30 mouse cellular contexts compared by ENCODE assay signal in genomic region chr12:40657229-40657885, GRCm38 (mm10).
DNase-seq lines count a peak whose midpoint lies in the region; ATAC-seq and TF ChIP-seq lines count a peak whose summit lies in the region.
"Had no signal": no experiment of that assay in that cellular context is flagged by ENCODE, and none has a peak within 500 bp of the region (broad histone marks: within the 10 kb centered on the region; RNA-seq: fewer than 3 reads in every experiment).

No protein-coding gene starts in this region.

- no peak for TF ChIP-seq CTCF in brain, embryonic 14.5 days (IDR thresholded peaks at IDR 0.05; ENCODE audit: borderline replicate concordance, extremely low read depth, insufficient read depth, insufficient read length)

- TF ChIP-seq POLR2A in brain, embryonic 14.5 days (IDR thresholded peaks at IDR 0.05; ENCODE audit: borderline replicate concordance, extremely low read depth, insufficient read depth, insufficient read length, poor library complexity, severe bottlenecking), result no peak

- no peak overlapping the region for H3K9ac ChIP-seq in hindbrain, embryonic 16.5 days (ENCODE audit: low read depth, low read length)
- H3K9ac ChIP-seq in hindbrain, embryonic 11.5 days (ENCODE audit: low read depth, low read length), result no peak overlapping the region
- no peak overlapping the region for H3K9ac ChIP-seq in neural tube, embryonic 13.5 days
- H3K9ac ChIP-seq in neural tube, embryonic 15.5 days (replicated peaks), result no peak overlapping the region
- H3K9ac ChIP-seq: embryonic facial prominence, embryonic 13.5 days; heart, embryonic 15.5 days; intestine, embryonic 15.5 days; limb, embryonic 15.5 days; liver, embryonic 14.5 days had no signal

- no peaks in the 10 kb centered on the region for H3K27me3 ChIP-seq in hindbrain, embryonic 16.5 days (replicated peaks; ENCODE audit: control insufficient read depth, insufficient read depth, low read length)
- H3K27me3 ChIP-seq in hindbrain, embryonic 11.5 days (ENCODE audit: control insufficient read depth, insufficient read depth, low read length), result no peaks in the 10 kb centered on the region
- H3K27me3 ChIP-seq in neural tube, embryonic 13.5 days, result no peaks in the 10 kb centered on the region
- H3K27me3 ChIP-seq in neural tube, embryonic 15.5 days (replicated peaks), result no peaks in the 10 kb centered on the region
- H3K27me3 ChIP-seq: embryonic facial prominence, embryonic 13.5 days; heart, embryonic 15.5 days; intestine, embryonic 15.5 days; limb, embryonic 15.5 days had no signal

- 52% methylated on average over 4 of the region's 4 CpGs for WGBS in hindbrain, embryonic 16.5 days
- 77% methylated on average over 4 of the region's 4 CpGs for WGBS in hindbrain, embryonic 11.5 days
- WGBS in neural tube, embryonic 13.5 days, result 52% methylated on average over 4 of the region's 4 CpGs
- 57% methylated on average over 4 of the region's 4 CpGs for WGBS in neural tube, embryonic 15.5 days

- no peak overlapping the region for H3K4me2 ChIP-seq in hindbrain, embryonic 16.5 days (ENCODE audit: low read length)
- no peak overlapping the region for H3K4me2 ChIP-seq in hindbrain, embryonic 11.5 days (replicated peaks; ENCODE audit: low read depth, low read length)
- no peak overlapping the region for H3K4me2 ChIP-seq in neural tube, embryonic 13.5 days
- H3K4me2 ChIP-seq in neural tube, embryonic 15.5 days, result no peak overlapping the region
- H3K4me2 ChIP-seq: embryonic facial prominence, embryonic 13.5 days; heart, embryonic 15.5 days; intestine, embryonic 15.5 days; limb, embryonic 15.5 days had no signal

- no peaks in the 10 kb centered on the region for H3K9me3 ChIP-seq in hindbrain, embryonic 16.5 days (ENCODE audit: control insufficient read depth, low read length)
- H3K9me3 ChIP-seq in hindbrain, embryonic 11.5 days (ENCODE audit: control insufficient read depth, low read length), result no peaks in the 10 kb centered on the region
- H3K9me3 ChIP-seq in neural tube, embryonic 13.5 days, result no peaks in the 10 kb centered on the region
- H3K9me3 ChIP-seq in neural tube, embryonic 15.5 days (replicated peaks), result no peaks in the 10 kb centered on the region
- H3K9me3 ChIP-seq: heart, embryonic 10.5 days; heart, embryonic 15.5 days; intestine, embryonic 15.5 days; limb, embryonic 10.5 days; limb, embryonic 15.5 days had no signal

- H3K4me1 ChIP-seq in hindbrain, embryonic 16.5 days (ENCODE audit: control insufficient read depth, insufficient read depth, low read depth, low read length), result no peaks in the 10 kb centered on the region
- H3K4me1 ChIP-seq in hindbrain, embryonic 11.5 days (replicated peaks; ENCODE audit: control insufficient read depth, insufficient read depth, low read length), result no peaks in the 10 kb centered on the region
- peaks cover 15% of the 10 kb centered on the region; the same call in 1 of the 2 replicates for H3K4me1 ChIP-seq in neural tube, embryonic 13.5 days (replicated peaks)
- H3K4me1 ChIP-seq in neural tube, embryonic 15.5 days, result 0 out of 2 replicates have a peak, but pooled peaks cover 3% of the 10 kb centered on the region
- H3K4me1 ChIP-seq: embryonic facial prominence, embryonic 13.5 days; heart, embryonic 10.5 days; intestine, embryonic 15.5 days; limb, embryonic 10.5 days; limb, embryonic 15.5 days had no signal

- ATAC-seq in hindbrain, embryonic 16.5 days, result peak; percentile 63; the same call in 1 of the 2 replicates
- ATAC-seq in hindbrain, embryonic 11.5 days (ENCODE audit: low FRiP score), result no peak
- peak; percentile 36; the same call in 1 of the 2 replicates for ATAC-seq in neural tube, embryonic 13.5 days (ENCODE audit: low read depth)
- no peak for ATAC-seq in neural tube, embryonic 15.5 days (ENCODE audit: low FRiP score)
- ATAC-seq: hindbrain, postnatal 0 days; intestine, embryonic 15.5 days had no signal

- no peak overlapping the region for H3K4me3 ChIP-seq in hindbrain, embryonic 16.5 days (ENCODE audit: low read length)
- no peak overlapping the region for H3K4me3 ChIP-seq in hindbrain, embryonic 11.5 days (ENCODE audit: low read depth, low read length)
- no peak overlapping the region for H3K4me3 ChIP-seq in neural tube, embryonic 13.5 days
- H3K4me3 ChIP-seq in neural tube, embryonic 15.5 days (replicated peaks), result no peak overlapping the region
- H3K4me3 ChIP-seq: embryonic facial prominence, embryonic 13.5 days; erythroblast, embryonic 14.5 days; heart, embryonic 10.5 days; heart, embryonic 15.5 days; intestine, embryonic 15.5 days; limb, embryonic 10.5 days; limb, embryonic 15.5 days had no signal

- H3K36me3 ChIP-seq in hindbrain, embryonic 16.5 days (ENCODE audit: control insufficient read depth, insufficient read depth, low read length), result no peaks in the 10 kb centered on the region
- H3K36me3 ChIP-seq in hindbrain, embryonic 11.5 days (ENCODE audit: control insufficient read depth, insufficient read depth, low read length), result no peaks in the 10 kb centered on the region
- peaks cover 6% of the 10 kb centered on the region; the same call in 1 of the 2 replicates for H3K36me3 ChIP-seq in neural tube, embryonic 13.5 days
- H3K36me3 ChIP-seq in neural tube, embryonic 15.5 days, result no peaks in the 10 kb centered on the region
- H3K36me3 ChIP-seq: embryonic facial prominence, embryonic 13.5 days; heart, embryonic 10.5 days; heart, embryonic 15.5 days; intestine, embryonic 15.5 days; limb, embryonic 10.5 days; limb, embryonic 15.5 days had no signal

- DNase-seq in hindbrain, embryonic 11.5 days (ENCODE audit: low spot score), result no peak
- peak; percentile 35 for DNase-seq in brain, embryonic 14.5 days (ENCODE audit: low read depth)
- peak; percentile 4 for DNase-seq in retina, postnatal 1 day
- no peak for DNase-seq in cerebellum, postnatal 25 days
- DNase-seq: adrenal gland, postnatal 10 days; B cell, adult 2 months; cerebellum, adult 11 months; cerebellum, adult 9-10 months; embryo, embryonic 11 days; gastrocnemius, postnatal 10 days; heart, postnatal 4 days; kidney, adult 2 months; kidney, postnatal 36 days; layer of hippocampus, postnatal 36 days; lung, adult 2 months; lung, postnatal 10 days; thymus, postnatal 4 days had no signal

- H3K27ac ChIP-seq in hindbrain, embryonic 16.5 days (ENCODE audit: low read depth, low read length), result no peak overlapping the region
- H3K27ac ChIP-seq in hindbrain, embryonic 11.5 days (ENCODE audit: low read depth, low read length), result no peak overlapping the region
- no peak overlapping the region for H3K27ac ChIP-seq in neural tube, embryonic 13.5 days (replicated peaks)
- no peak overlapping the region for H3K27ac ChIP-seq in neural tube, embryonic 15.5 days (replicated peaks)
- H3K27ac ChIP-seq: embryonic facial prominence, embryonic 13.5 days; heart, embryonic 10.5 days; heart, embryonic 15.5 days; hindbrain, postnatal 0 days; intestine, embryonic 15.5 days; limb, embryonic 10.5 days; limb, embryonic 15.5 days; liver, embryonic 14.5 days; macrophage had no signal

Comparison
In these comparisons a context has a peak if more than half of its experiments do, and no peak if none do; other contexts are left out.
1. ATAC-seq: peak in hindbrain, embryonic 16.5 days (single experiment) and neural tube, embryonic 13.5 days (single experiment); none in hindbrain, embryonic 11.5 days (single experiment) and neural tube, embryonic 15.5 days (single experiment).
2. DNase-seq: peak in brain, embryonic 14.5 days (single experiment) and retina, postnatal 1 day (single experiment); none in hindbrain, embryonic 11.5 days (single experiment) and cerebellum, postnatal 25 days (0 of 2).